Mouse (Mus musculus): ENCODE data around the gene Cop1. TPM values are rescaled to one million over a fixed set of nuclear protein-coding genes. Genes with fewer than 3 reads are reported as not detected.

The Cop1 gene
- total RNA-seq, 2 experiments from 2014 or later, result 122 to 181 TPM

DNA sequence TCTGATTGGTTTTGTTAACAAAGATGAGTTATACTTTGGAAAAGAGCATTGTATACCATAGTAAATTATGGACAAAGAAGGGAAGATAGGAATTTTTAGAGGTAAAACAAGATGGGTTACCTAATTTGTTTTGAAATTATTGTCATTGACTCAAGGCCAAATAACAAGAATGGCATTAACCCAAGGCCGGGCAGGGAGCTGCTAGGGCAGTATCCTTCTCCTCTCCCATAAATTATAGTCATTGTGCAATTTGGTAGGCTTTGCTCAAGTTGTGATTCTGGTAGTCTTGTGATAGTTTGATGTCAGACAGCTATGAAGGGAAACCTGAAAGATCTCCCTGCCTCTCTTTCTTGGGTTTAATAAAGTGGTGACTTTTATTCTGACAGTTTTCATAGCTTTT, 49.7 kb downstream of the Cop1 start:
- DNase-seq (ENCODE audit: low spot score in 2 of 2), result no peak

DNA sequence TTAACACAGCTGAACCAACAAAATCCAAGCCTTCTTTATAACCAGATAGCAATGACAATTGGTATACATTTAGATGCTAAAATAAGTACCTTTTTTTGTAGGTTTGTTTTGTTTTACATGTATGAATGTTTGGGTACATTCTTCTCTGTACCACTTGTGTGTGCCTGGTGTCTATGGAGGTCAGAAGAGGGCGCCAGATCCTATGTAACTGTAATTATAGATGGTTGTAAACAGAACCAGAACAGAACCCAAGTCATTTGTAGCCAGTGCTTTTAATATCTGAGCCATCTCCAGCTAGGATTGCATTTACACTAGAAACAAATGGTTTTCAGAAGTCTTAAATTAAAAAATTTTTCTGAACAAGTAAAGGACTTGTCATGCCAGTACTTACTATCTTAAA, 54.7 kb downstream of the Cop1 start:
- no peak for DNase-seq (ENCODE audit: low spot score in 2 of 2)

DNA sequence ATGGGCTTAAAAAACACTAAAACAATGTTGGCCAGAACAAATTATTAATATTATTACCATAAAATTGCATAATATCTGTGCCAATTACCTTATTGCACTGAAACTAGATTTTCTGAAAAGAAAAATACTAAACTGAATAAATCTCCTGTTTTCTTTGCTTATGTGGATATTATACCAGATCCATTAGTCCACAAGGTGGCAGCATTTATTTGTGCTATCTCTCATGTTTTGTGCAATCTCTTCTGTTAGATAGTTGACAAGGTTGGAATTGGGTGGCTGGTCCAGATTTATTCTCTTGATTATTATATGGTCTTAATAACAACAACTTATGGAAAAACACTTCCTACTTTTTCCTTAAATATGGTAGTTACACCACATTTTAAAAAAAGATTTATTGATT, 58.1 kb downstream of the Cop1 start:
- DNase-seq (ENCODE audit: low spot score in 2 of 2), result no peak

DNA sequence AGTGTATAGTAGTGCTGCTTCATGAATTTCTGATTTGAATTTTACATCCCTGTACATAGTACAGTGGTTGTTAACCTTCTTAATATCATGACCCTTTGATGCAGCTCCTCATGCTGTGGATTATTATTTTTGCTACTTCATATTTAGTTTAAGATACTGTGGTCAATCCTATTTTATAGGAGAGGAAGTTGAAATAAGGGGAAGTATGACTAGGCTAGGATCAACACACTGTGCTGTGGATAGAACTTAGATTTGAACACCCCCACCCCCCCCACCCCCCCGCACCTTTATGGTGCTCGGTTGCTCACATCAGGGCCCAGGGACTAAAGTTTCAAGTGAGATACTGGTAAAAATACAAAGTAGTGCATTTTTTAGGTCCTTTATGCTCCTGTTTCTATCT, 58.7 kb downstream of the Cop1 start:
- DNase-seq (ENCODE audit: low spot score in 2 of 2), result no peak

DNA sequence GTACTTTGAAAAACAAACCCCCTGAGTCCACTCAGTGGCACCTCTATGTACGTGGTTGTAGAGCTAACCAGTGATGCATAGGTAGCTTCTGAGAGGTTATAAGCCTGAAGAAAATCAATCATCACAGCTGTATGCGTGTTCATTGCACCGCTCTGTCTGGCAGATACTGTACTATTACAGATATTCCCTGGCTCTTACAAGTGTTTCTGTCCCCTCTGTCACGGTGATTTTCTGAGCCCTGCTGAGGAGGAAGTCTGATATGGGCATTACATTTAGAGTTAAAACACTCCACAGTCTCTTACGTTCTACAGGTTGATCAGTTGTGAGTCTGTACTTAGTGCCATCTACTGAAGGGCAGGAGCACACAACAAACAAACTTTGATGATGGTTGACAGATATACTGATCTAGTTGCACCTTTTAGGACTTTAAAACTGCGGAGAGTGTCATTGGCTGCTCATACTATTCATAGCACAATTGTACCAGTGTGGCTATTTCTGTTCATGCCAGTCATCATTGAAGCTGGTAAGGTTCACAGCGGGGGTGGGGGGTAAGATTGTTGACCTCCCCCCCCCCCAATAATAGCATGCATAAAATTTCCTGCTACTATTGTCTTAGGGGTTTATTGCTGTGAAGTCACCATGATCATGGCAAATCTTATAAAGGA, 69.4 kb downstream of the Cop1 start:
- no peak for DNase-seq (ENCODE audit: low spot score in 2 of 2)

DNA sequence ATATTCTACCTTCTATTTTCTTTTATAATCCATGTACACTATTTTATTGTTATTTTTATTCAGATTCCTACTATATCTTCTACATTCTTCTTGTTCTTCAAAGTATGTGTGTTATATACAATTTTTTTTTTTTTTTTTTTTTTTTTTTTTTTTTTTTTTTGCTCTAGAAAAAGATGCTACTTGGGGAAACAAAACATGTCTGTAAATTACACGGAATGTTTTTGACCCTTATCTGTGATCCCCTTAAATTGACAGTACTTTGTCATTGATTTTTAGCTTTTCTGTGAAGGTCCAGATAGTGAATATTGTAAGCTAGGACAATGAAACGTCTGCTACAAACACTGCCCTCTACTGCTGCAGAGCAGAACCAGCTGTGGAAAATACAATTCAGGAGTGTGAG, 81.5 kb downstream of the Cop1 start:
- DNase-seq (ENCODE audit: low spot score in 2 of 2), result no peak

DNA sequence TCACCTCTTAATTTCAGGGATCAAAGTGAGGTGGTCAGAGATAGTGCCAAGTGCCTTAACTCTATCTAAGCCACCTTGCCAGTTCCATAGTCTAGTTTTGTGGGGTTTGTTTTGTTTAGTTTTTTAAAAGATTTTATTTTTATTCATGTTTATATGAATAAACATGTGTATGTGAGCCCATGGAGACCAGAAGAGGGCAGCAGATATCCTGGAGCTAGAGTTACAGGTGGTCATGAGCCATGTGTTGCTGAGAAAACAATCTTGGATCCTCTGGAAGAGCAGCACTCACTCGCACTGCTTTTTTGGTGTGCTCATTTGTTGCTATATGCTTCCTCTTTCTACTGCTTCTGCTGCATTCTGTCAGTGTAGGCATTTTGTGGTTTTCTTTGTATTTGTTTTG, 90.5 kb downstream of the Cop1 start:
- DNase-seq (ENCODE audit: low spot score in 2 of 2), result no peak

DNA sequence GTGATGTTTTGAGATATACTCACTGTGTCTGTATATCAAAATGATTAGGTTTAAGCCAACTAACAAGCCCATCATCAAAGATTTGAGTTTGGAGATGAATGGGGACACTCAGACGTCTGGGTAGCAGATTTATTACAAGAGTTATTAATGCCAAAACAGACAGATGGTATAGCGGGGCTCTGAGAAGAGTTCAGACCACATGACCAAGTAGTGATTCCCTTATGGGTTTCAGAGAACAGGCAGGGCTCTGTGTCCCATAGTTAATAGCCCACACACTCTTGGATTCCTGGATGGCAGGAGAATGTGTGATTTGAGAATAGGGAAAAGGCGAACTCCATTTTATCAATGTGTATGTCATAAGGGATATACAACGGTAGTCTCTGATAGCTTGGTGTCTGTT, 98.9 kb downstream of the Cop1 start:
- DNase-seq (ENCODE audit: low spot score in 2 of 2), result no peak

DNA sequence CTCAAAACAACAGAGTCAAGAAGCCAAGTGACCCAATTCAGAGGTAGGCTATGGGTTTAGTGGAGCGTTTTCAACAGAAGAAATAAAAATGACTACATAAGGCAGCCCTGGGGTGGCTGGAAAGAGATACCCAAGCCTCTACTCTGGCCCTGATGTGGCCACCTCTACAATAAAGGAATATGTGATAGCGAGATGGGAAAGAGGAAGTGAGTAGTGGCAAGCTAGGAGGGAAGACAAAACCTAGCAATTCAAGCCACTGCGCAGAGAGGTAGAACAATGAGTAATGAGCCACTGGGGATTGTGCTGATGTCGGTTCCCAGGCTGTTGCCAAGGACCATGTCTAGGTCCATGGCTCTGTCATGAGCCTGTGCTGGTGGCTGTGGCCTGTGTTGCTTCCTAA, 102.0 kb downstream of the Cop1 start:
- DNase-seq (ENCODE audit: low spot score in 2 of 2), result no peak

DNA sequence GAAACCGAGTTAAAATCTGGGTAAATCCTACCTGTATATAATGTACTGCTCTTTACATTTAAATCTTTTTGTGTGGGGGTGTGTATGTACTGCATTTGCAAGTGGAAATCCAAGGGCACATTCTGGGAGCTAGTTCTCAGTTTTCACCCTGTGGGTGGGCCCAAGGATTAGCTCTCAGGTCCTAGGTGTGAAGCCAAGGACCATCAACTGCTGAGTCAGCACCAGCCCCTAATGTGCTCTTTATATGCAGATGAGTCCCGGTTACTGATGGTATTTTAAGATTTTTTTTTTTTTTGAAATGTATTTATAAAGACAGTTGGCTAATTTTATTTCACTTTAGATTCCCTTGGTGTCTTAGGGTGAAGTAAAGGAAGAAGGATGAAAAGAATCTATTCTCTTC, 110.2 kb downstream of the Cop1 start:
- DNase-seq (ENCODE audit: low spot score in 2 of 2), result no peak

DNA sequence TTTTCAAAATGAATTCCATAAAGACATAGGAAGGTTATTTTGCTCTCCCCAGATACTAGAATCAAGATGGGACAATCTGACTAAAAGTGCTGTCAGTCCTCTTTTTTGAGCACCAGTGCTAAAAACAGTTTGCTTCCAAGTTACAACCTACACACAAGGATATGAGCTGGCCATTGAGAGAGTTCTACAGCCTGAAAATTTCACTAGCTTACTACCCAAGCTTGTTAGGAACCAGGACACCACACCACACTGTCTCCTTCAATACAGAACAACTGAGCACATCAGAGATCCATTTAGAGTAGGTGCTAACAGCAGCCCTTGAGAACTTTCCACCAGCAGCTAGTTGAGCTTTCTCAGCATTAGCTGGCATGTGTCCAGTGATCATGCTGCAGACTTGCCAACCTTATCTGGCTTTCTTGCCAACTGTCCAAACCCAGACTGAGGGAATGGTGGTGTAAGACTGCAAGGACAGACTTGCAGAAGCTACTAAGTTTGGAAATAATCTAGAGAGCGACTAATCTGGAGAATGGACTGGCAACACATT, 123.0 kb downstream of the Cop1 start:
- peak in 1 of 2 experiments; percentile 27 for DNase-seq (ENCODE audit: low spot score in 2 of 2)

DNA sequence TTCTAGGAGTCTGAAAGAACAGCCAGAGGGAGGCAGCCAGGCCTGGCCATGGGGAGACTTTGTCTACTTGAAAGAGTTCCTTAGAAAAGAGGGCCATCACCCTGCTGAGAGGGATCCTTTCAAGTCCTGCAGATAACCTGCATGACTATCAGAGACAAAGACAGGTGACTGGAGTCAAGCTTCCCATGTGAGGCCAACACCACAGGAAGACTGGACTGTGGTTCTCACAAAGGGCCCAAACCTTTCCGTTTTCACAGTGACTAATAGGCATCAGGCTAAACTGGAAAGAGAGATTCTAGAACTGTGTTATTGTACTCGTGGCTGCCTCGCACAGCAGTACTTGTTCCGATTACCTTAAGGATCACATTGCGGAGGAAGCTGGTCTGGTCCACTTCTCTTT, 126.6 kb downstream of the Cop1 start:
- DNase-seq (ENCODE audit: low spot score in 2 of 2), result no peak

DNA sequence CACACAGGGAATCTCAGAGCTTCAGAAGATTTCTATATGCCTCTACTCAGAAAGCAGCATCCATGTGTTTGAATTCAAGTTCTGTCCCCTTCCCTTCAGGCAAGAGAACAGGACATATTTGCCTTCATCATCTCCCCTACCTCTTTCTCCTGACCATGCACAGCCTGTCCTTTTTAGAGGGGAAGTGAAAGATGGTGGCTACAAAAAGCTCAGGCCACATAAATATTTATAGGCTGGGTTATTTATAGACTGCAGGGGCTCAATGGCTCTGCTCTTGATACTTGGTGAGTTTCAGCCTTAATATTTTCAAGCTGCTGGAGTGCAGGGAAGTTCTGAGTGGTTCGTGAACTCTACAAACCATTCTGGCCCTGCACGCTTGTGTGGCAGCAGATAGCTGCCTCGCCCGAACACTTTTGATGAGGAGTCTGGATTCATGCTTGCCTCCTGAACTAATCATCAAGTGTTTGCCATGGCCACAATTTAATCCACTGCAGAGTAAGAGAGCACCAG, 139.8 kb downstream of the Cop1 start:
- DNase-seq (ENCODE audit: low spot score in 2 of 2), result no peak

DNA sequence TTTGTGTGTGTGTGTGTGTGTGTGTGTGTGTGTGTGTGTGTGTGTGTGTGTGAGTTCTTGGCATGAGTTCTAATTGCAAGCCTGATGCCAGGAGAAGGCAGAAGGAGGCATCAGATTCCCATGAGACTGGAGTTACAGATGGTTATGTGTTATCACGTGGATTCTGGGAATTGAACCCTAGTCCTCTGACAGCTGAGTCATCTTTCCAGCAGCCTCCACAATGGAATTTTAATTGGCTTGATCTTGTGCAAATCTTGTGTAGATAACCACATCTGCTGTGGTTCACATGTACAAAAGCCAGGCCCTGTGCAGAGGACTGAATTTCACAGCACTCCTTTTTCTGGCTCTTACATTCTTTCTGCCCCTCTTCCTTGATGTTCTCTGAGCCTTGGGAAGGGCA, 150.1 kb downstream of the Cop1 start:
- no peak for DNase-seq (ENCODE audit: low spot score in 2 of 2)

DNA sequence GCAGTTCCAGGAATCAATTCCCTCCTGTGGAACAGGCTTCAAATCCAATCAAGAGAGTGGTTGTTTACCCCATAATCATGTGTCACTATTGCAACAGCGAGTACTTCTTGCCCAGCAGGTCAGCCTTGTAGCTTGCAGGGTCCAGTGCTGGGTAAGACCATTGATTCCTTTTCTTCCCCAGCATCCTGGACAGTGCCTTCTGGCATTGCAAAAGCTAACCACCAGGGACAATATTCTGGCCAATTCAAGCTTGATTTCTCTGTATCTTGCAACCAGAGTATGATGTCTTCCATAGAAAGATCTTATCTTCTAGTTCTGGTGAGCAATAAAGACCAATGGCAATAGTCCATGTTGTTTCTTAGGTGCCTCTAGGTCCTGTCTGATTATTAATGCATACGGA, 150.8 kb downstream of the Cop1 start:
- DNase-seq (ENCODE audit: low spot score in 2 of 2), result no peak

DNA sequence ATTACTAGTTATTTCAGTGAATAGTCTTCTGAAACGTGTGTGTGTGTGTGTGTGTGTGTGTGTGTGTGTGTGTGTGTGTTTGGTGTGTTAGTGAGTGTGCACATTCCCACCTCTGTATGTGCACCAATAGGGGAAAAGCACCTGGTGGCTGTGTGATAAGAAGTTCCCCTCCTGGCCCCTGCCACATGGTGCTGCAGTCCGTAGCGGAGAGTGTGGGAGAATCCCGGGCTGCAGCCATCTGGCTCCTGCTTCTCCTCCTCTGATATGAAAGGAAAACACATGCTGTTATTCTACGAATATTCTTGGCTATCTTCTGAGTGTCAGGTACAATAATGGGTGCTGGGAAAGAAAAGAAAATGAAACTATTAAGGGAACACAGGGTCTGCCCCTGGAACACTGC, 154.3 kb downstream of the Cop1 start:
- no peak for DNase-seq (ENCODE audit: low spot score in 2 of 2)

DNA sequence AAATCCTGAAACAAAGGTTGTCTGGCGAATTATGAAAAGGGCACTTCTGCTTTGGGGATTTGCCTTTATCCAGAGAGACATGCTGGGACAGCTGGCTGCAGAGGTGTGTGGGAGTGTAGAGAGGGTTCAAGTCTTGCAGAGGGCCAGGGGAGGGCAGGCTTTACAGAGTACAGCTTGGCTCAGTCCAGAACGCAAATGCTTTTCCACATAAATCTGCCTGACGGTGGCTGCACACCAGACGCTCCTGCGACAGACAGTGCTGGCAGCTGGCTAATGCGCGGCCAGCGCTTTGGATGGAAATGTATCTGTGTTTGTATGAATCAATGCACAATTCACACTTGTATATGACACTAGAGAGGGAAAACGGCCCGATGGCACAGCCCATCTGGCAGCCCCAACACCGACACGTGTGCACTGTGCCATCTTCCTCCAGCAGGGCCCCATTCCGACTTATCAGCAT, 156.5 kb downstream of the Cop1 start:
- DNase-seq (ENCODE audit: low spot score in 2 of 2), result no peak

DNA sequence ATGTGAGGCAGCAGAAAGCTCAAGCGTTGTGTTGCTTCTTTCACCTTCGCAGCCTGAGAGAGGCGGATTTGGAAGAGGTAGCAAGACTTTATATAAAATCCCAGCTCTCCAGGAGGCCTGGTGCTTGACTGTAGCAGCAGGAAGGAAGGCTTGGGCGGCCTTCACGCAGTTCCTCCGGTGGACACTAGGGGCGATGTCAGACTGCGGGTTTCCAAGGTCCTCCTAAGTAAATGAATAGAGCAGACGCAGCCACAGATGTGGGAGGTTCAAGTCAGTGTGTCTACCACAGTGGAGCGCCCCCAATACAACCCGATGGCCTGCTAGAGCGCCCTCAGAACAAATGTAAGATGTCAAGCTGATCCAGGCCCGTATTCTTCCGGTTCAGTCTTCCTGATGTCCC, 157.9 kb downstream of the Cop1 start:
- DNase-seq (ENCODE audit: low spot score in 2 of 2), result peak; percentile 75 to 78

DNA sequence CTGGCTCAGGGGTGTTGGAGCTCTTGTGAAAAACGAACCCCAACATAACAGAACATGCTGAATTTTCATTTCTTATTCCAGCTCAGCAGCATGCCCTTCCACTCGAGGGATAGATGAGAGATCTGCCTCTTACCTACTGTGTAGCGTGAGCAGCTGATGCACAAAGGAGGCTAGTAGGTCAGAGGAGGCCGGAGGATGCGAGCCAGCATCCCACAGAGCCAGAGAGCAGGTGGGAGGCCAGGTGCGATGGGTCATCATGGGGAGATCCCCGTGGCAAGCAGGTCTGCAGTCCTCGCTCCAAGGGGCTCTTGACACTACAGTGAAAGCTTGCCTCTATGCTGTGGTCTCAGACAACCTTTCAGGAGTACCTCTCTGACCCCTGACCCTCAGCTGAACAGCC, 160.5 kb downstream of the Cop1 start:
- no peak for DNase-seq (ENCODE audit: low spot score in 2 of 2)

DNA sequence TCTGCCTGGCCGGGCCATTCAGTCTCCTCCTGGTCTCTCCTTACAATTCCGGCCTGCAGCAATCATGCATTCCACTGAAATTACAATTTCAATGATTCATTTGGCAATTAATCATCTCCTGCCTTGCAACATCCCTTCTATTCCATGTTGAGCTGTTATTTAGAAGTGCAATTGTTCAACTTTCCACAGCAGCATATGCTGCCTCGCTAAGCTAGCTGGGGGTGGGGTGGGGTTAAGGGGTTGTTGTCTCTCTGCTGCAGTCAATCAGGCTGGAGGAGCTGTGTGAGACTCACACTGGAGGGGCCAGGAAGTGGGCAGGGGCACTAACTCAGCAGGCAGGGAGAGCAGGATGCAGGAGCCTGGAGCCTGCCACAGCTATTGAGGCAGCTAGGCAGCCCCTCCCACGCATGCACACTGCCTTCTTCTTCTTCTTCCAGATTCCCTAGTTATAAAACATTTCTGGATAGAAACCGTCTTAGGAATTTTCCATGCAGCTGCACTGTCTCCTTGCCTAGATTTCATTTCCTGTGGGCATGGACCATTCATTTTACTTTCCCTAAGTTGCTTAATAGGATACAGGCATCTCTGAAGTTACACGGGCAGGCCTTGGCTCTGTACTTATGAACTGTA, 161.1 kb downstream of the Cop1 start:
- peak in 1 of 2 experiments; percentile 23 for DNase-seq (ENCODE audit: low spot score in 2 of 2)

DNA sequence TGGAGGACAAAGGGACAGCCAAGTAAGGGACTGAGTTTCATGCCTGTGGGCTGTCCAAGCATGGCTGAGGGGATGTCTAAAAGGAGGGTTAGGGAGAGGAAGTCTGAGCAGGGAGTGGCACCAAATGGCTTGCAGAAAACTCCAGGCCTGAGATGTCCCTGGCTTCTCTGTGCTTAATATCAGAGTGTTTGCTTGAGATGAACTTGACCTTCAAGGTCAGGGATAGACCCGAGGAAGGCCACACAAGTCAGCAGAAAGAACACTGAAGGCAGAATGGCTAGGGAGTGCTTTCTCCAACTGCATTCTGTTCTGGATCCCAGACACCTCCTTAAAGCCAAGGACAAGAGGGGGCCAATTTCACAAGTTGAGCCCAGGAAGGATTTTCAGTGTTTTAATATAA, 161.8 kb downstream of the Cop1 start:
- DNase-seq (ENCODE audit: low spot score in 2 of 2), result no peak

DNA sequence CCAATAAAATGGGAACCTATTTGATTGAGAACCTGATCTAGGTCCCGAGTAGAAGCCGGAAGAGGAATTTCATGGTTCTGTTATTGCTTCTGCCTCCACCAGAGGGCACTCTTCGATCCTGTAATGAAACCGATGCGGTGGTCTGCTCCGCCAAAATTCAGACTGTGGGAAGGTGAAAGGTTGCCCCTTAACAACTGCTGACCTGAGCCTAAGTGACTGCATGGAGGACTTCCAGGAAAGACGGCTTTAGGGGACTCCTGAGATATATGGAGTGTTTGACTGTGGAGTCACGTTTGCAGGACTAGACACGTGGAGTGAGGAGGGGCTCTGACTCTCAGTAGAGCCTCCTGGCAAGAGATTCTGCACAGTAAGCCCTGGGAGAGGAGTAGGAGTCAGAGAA, 164.4 kb downstream of the Cop1 start:
- peak; percentile 36 to 37 for DNase-seq (ENCODE audit: low spot score in 2 of 2)

Data from adrenal gland, adult 18-20 months (tissue).